Mouse (Mus musculus) heart, postnatal 0 days (tissue): ENCODE measurements around the gene Adprhl2.

ENCODE experiments used
- CTCF ChIP-seq: IDR thresholded peaks from 2 replicates; pipeline ENCODE4 v1.5.1; 2016; ENCODE audit warnings: antibody characterized with exemption, control low read depth, low read depth
- EP300 ChIP-seq: IDR thresholded peaks from 2 replicates; pipeline ENCODE4 v1.6.1; 2016; ENCODE audit warnings: antibody characterized with exemption, low read depth

- TF ChIP-seq CTCF (no peak), EP300 (no peak)
Measured at GRCm38 (mm10) chr4:126287302-126287995, 34.1 kb downstream of the Adprhl2 start.
